Mouse (Mus musculus) heart, embryonic 14.5 days (tissue): ENCODE results near the gene E2f6. TPM values are rescaled to one million over a fixed set of nuclear protein-coding genes. Genes with fewer than 3 reads are reported as not detected.

Experiments
- ATAC-seq: fragments of 200-750 bp; cut with Nextera tagmentation; 2 replicates; pipeline ENCODE4 v1.8.0; 2017; ENCODE audit warnings: low read depth, moderate TSS enrichment; ENCODE audit not compliant: insufficient number of reproducible peaks, insufficient read depth, low FRiP score
- H3K27ac ChIP-seq, 2 experiments: fragments of 200-500 bp in 1 of 2; fragments of 300-500 bp in 1 of 2; sonication (generic) in 1 of 2; replicated peaks in 1 of 2; 2 replicates each; pipeline ENCODE4 v1.5.1; 2012 to 2014; ENCODE audit warnings: low read depth in 2 of 2, low read length in 2 of 2, control low read depth in 1 of 2, mild to moderate bottlenecking in 1 of 2, mixed read lengths in 1 of 2; ENCODE audit not compliant: control insufficient read depth in 1 of 2, insufficient read depth in 1 of 2
- H3K27me3 ChIP-seq: fragments of 300-500 bp; sonication (generic); 2 replicates; pipeline ENCODE4 v1.6.1; 2014; ENCODE audit warnings: mild to moderate bottlenecking, low read length, control low read depth; ENCODE audit not compliant: control insufficient read depth, insufficient read depth
- H3K36me3 ChIP-seq: fragments of 300-500 bp; sonication (generic); 2 replicates; pipeline ENCODE4 v1.6.1; 2014; ENCODE audit warnings: mild to moderate bottlenecking, control low read depth, low read length, mixed read lengths; ENCODE audit not compliant: control insufficient read depth, insufficient read depth
- H3K4me1 ChIP-seq, 2 experiments: fragments of 200-500 bp in 1 of 2; fragments of 300-500 bp in 1 of 2; sonication (generic) in 1 of 2; 2 replicates each; pipeline ENCODE4 v1.6.1; 2012 to 2014; ENCODE audit warnings: low read length in 2 of 2, control low read depth in 1 of 2, mixed read lengths in 1 of 2; ENCODE audit not compliant: control insufficient read depth in 2 of 2, insufficient read depth in 2 of 2
- H3K4me2 ChIP-seq: fragments of 300-500 bp; sonication (generic); 2 replicates; pipeline ENCODE4 v1.6.1; 2014; ENCODE audit warnings: mild to moderate bottlenecking, low read length
- H3K4me3 ChIP-seq, 2 experiments: fragments of 200-500 bp in 1 of 2; fragments of 300-500 bp in 1 of 2; sonication (generic) in 1 of 2; 2 replicates each; pipeline ENCODE4 v1.5.1; 2012 to 2014; ENCODE audit warnings: low read length in 2 of 2, mild to moderate bottlenecking in 2 of 2, control low read depth in 1 of 2, low read depth in 1 of 2, moderate library complexity in 1 of 2; ENCODE audit not compliant: control insufficient read depth in 1 of 2, insufficient read depth in 1 of 2
- H3K9ac ChIP-seq: fragments of 300-500 bp; sonication (generic); 2 replicates; pipeline ENCODE4 v1.6.1; 2014; ENCODE audit warnings: mild to moderate bottlenecking, low read length
- H3K9me3 ChIP-seq: fragments of 300-500 bp; sonication (generic); 2 replicates; pipeline ENCODE4 v1.6.1; 2016; ENCODE audit warnings: low read length, control low read depth; ENCODE audit not compliant: control insufficient read depth
- WGBS: fragments of 180-500 bp; shearing (Covaris S2); extraction: QIAGEN DNeasy Blood & Tissue Kit; methylation state at CpG from one replicate; pipeline ENCODE4 v1.1.7; 2014; 5-methylcytosine and 5-hydroxymethylcytosine counted together
- polyA plus RNA-seq: library from polyadenylated mRNA; unstranded; fragments of >200 nt; fragmentation: Nextera tagmentation; extraction: Ambion mirVana; gene quantifications from 2 replicates; pipeline ENCODE4 v1.2.1, GENCODE M21; 2014

E2f6 gene
- polyA plus RNA-seq, 1 experiment from 2014 or later: 57.3 TPM

- 81% methylated on average over 4 of the region's 4 CpGs for WGBS
- H3K9ac ChIP-seq: no peak overlapping the region
- no peak overlapping the region for H3K27ac ChIP-seq
- no peak overlapping the region for H3K4me2 ChIP-seq
- H3K9me3 ChIP-seq: no peaks in the 10 kb centered on the region
- no peak for ATAC-seq
- peaks cover 12 to 16% of the 10 kb centered on the region in 2 experiments; a peak in 3 of 4 replicates for H3K4me1 ChIP-seq
- H3K4me3 ChIP-seq: no peak overlapping the region
- no peaks in the 10 kb centered on the region for H3K27me3 ChIP-seq
- no peaks in the 10 kb centered on the region for H3K36me3 ChIP-seq
Measured at GRCm38 (mm10) chr12:16774605-16775004, 36.2 kb upstream of the E2f6 start.

- 54% methylated on average over 3 of the region's 3 CpGs for WGBS
- H3K4me1 ChIP-seq: peaks cover 12 to 14% of the 10 kb centered on the region in 2 experiments; a peak in 3 of 4 replicates
- no peak overlapping the region for H3K4me3 ChIP-seq
- no peak overlapping the region for H3K4me2 ChIP-seq
- H3K27me3 ChIP-seq: no peaks in the 10 kb centered on the region
- no peaks in the 10 kb centered on the region for H3K36me3 ChIP-seq
- H3K9me3 ChIP-seq: no peaks in the 10 kb centered on the region
- H3K9ac ChIP-seq: no peak overlapping the region
- no peak overlapping the region for H3K27ac ChIP-seq
- ATAC-seq: no peak
Measured at GRCm38 (mm10) chr12:16775351-16775750, 35.4 kb upstream of the E2f6 start.

- Histone ChIP-seq H3K4me3 (no peak overlapping the region), H3K9me3 (no peaks in the 10 kb centered on the region), H3K4me2 (no peak overlapping the region), H3K27ac (no peak overlapping the region), H3K27me3 (no peaks in the 10 kb centered on the region), H3K36me3 (no peaks in the 10 kb centered on the region), H3K4me1 (peaks cover 0 to 4% of the 10 kb centered on the region in 2 experiments; a peak in 1 of 4 replicates), H3K9ac (no peak overlapping the region)
- no peak for ATAC-seq
- 81% methylated on average over 5 of the region's 5 CpGs for WGBS
Measured at GRCm38 (mm10) chr12:16778523-16778922, 32.2 kb upstream of the E2f6 start.

GRCm38 (mm10) chr12:16779165-16779564 is 31.6 kb upstream of the E2f6 start:
- no peaks in the 10 kb centered on the region for H3K9me3 ChIP-seq
- H3K4me1 ChIP-seq: peaks cover 0 to 4% of the 10 kb centered on the region in 2 experiments; a peak in 1 of 4 replicates
- H3K27me3 ChIP-seq: no peaks in the 10 kb centered on the region
- H3K36me3 ChIP-seq: no peaks in the 10 kb centered on the region
- H3K9ac ChIP-seq: no peak overlapping the region
- no peak overlapping the region for H3K4me2 ChIP-seq
- H3K4me3 ChIP-seq: no peak overlapping the region
- no peak overlapping the region for H3K27ac ChIP-seq
- no peak for ATAC-seq
- WGBS: 85% methylated on average over 2 of the region's 2 CpGs

DNA sequence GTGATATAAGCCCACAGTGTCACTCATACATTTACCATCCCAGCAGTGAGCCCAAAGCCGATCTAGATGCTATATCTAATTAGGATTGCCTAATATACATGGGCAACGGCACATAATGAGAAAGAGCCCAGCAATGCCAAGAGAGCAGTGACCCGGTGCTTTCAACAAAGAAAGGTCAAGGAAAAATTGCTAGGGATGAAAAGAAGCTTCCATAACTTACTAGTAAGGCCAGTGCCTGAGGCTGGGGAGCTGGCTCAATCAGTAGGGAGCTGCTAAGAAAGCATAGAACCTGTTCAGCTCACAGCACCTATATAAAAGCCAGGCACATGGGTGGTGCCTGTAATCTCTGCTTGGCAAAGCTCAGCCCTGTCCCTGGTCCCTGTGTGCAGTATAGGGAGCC is 30.4 kb upstream of the E2f6 start:
- H3K4me3 ChIP-seq: no peak overlapping the region
- no peaks in the 10 kb centered on the region for H3K36me3 ChIP-seq
- no peak for ATAC-seq
- no peak overlapping the region for H3K9ac ChIP-seq
- H3K27ac ChIP-seq: no peak overlapping the region
- no peaks in the 10 kb centered on the region for H3K9me3 ChIP-seq
- WGBS: 90% methylated on average over 3 of the region's 3 CpGs
- peaks cover 0 to 3% of the 10 kb centered on the region in 2 experiments; a peak in 1 of 4 replicates for H3K4me1 ChIP-seq
- no peaks in the 10 kb centered on the region for H3K27me3 ChIP-seq
- no peak overlapping the region for H3K4me2 ChIP-seq

GRCm38 (mm10) chr12:16781034-16781746 is 29.6 kb upstream of the E2f6 start:
- 57% methylated on average over 14 of the region's 14 CpGs for WGBS
- no peak for ATAC-seq

GRCm38 (mm10) chr12:16788600-16788999 is 22.2 kb upstream of the E2f6 start:
- Histone ChIP-seq H3K9me3 (no peaks in the 10 kb centered on the region), H3K4me3 (no peak overlapping the region), H3K36me3 (no peaks in the 10 kb centered on the region), H3K4me2 (no peak overlapping the region), H3K27me3 (no peaks in the 10 kb centered on the region), H3K9ac (no peak overlapping the region), H3K27ac (no peak overlapping the region), H3K4me1 (no peaks in the 10 kb centered on the region)
- 46% methylated on average over 2 of the region's 2 CpGs for WGBS
- no peak for ATAC-seq

More at GRCm38 (mm10) chr12:16781034-16781746, 29.6 kb upstream of the E2f6 start:
- Histone ChIP-seq H3K4me1 (0 out of 4 replicates have a peak, but pooled peaks cover 0 to 2% of the 10 kb centered on the region in 2 experiments), H3K27ac (no peak overlapping the region), H3K9ac (no peak overlapping the region), H3K4me2 (no peak overlapping the region), H3K36me3 (no peaks in the 10 kb centered on the region), H3K4me3 (no peak overlapping the region), H3K9me3 (no peaks in the 10 kb centered on the region), H3K27me3 (no peaks in the 10 kb centered on the region)

DNA sequence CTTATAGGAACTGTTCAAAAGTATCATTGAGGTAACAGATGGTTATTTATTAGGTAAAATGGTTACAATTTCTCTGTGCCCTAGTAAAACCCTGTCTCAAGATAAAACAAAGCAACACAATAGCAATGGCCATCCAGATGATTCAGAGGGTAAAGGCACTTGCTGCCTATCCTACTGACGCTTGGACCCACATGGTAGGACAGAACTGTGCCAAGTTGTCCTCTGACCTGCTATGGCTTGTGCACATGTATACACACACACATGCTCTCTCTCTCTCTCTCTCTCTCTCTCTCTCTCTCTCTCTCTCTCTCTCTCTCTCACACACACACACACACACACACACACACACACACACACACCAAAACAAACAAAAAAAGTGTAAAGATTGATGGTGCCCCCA is 21.6 kb upstream of the E2f6 start:
- H3K9me3 ChIP-seq: no peaks in the 10 kb centered on the region
- H3K4me3 ChIP-seq: no peak overlapping the region
- no peaks in the 10 kb centered on the region for H3K36me3 ChIP-seq
- no peaks in the 10 kb centered on the region for H3K4me1 ChIP-seq
- H3K9ac ChIP-seq: no peak overlapping the region
- ATAC-seq: no peak
- H3K4me2 ChIP-seq: no peak overlapping the region
- H3K27me3 ChIP-seq: no peaks in the 10 kb centered on the region
- 60% methylated on average over 1 of the region's 1 CpGs for WGBS
- H3K27ac ChIP-seq: no peak overlapping the region
